Mouse (Mus musculus) urinary bladder, adult 2 months (tissue): ENCODE results near the gene Pdlim5. TPM values are rescaled to one million over a fixed set of nuclear protein-coding genes. Genes with fewer than 3 reads are reported as not detected.
"Not testable (repeated sequence)": the region's sequence is repeated elsewhere in the genome, so short reads cannot be mapped to it uniquely, and the experiment has no call there.

Experiments
- DNase-seq: peaks from one replicate; pipeline ENCODE4 v3.0.0; 2022; ENCODE audit warnings: low spot score
- polyA plus RNA-seq: library from polyadenylated mRNA; depleted of rRNA; stranded (reverse); fragments of >200 nt; gene quantifications from 2 replicates; pipeline ENCODE4 v1.2.3, GENCODE M21; 2012; rRNA removed

Pdlim5 gene
- 67.3 and 73.8 TPM in 2 replicates for polyA plus RNA-seq

GRCm38 (mm10) chr3:142395520-142396193, at the start of gene Pdlim5:
Gene Pdlim5, minus strand, starts transcription at chr3:142395696.
- peak; percentile 98 for DNase-seq

GRCm38 (mm10) chr3:142443710-142444043, 48.2 kb upstream of the Pdlim5 start:
- no peak for DNase-seq

- DNase-seq = peak; percentile 40
Observed at GRCm38 (mm10) chr3:142443006-142443709, 47.7 kb upstream of the Pdlim5 start.

- no peak for DNase-seq
Observed at GRCm38 (mm10) chr3:142442161-142442560, 46.7 kb upstream of the Pdlim5 start.

- no peak for DNase-seq
Observed at GRCm38 (mm10) chr3:142441142-142441541, 45.6 kb upstream of the Pdlim5 start.

- DNase-seq = no peak
Observed at GRCm38 (mm10) chr3:142440191-142440590, 44.7 kb upstream of the Pdlim5 start.

GRCm38 (mm10) chr3:142439591-142440093, 44.1 kb upstream of the Pdlim5 start:
- DNase-seq = no peak

- not testable (repeated sequence) for DNase-seq
Observed at GRCm38 (mm10) chr3:142438630-142439029, 43.1 kb upstream of the Pdlim5 start.

GRCm38 (mm10) chr3:142436824-142437223, 41.3 kb upstream of the Pdlim5 start:
- DNase-seq = no peak

- no peak for DNase-seq
Observed at GRCm38 (mm10) chr3:142436212-142436611, 40.7 kb upstream of the Pdlim5 start.

GRCm38 (mm10) chr3:142434786-142435168, 39.3 kb upstream of the Pdlim5 start:
- DNase-seq = no peak

GRCm38 (mm10) chr3:142434127-142434785, 38.8 kb upstream of the Pdlim5 start:
- DNase-seq = no peak

- no peak for DNase-seq
Observed at GRCm38 (mm10) chr3:142431481-142431880, 36.0 kb upstream of the Pdlim5 start.

GRCm38 (mm10) chr3:142430048-142430447, 34.6 kb upstream of the Pdlim5 start:
- no peak for DNase-seq

GRCm38 (mm10) chr3:142426806-142427205, 31.3 kb upstream of the Pdlim5 start:
- no peak for DNase-seq

GRCm38 (mm10) chr3:142424134-142424533, 28.6 kb upstream of the Pdlim5 start:
- DNase-seq = no peak

- no peak for DNase-seq
Observed at GRCm38 (mm10) chr3:142423501-142423917, 28.0 kb upstream of the Pdlim5 start.

GRCm38 (mm10) chr3:142422229-142422628, 26.7 kb upstream of the Pdlim5 start:
- no peak for DNase-seq

- no peak for DNase-seq
Observed at GRCm38 (mm10) chr3:142421470-142421869, 26.0 kb upstream of the Pdlim5 start.

- DNase-seq = no peak
Observed at GRCm38 (mm10) chr3:142417996-142418395, 22.5 kb upstream of the Pdlim5 start.

GRCm38 (mm10) chr3:142413345-142413885, 17.9 kb upstream of the Pdlim5 start:
- DNase-seq = no peak

GRCm38 (mm10) chr3:142410930-142411329, 15.4 kb upstream of the Pdlim5 start:
- no peak for DNase-seq
